Mouse (Mus musculus) neural tube, embryonic 14.5 days (tissue): ENCODE results near the gene Gm3435. TPM values are rescaled to one million over a fixed set of nuclear protein-coding genes. Genes with fewer than 3 reads are reported as not detected.

Experiments used
- polyA plus RNA-seq: library from polyadenylated mRNA; unstranded; fragments of >200 nt; fragmentation: Nextera tagmentation; extraction: Ambion mirVana; gene quantifications from 2 replicates; pipeline ENCODE4 v1.2.1, GENCODE M21; 2014

The Gm3435 gene
- polyA plus RNA-seq, 1 experiment from 2014 or later = 4.6 TPM

Other genes with a start within 250 kb of the Gm3435 start
- 7.8 and 10.2 TPM in 2 replicates for gene Wdr27, start 67.0 kb upstream of the Gm3435 start, polyA plus RNA-seq
- gene 1600012H06Rik, start 67.0 kb upstream of the Gm3435 start, polyA plus RNA-seq = 24.5 and 26.6 TPM in 2 replicates
- gene Phf10, start 48.9 kb upstream of the Gm3435 start, polyA plus RNA-seq = 21.2 and 21.3 TPM in 2 replicates
- gene 9030025P20Rik, start 31.7 kb upstream of the Gm3435 start, polyA plus RNA-seq = 6.9 and 7.7 TPM in 2 replicates
- gene Gm3417, start 31.4 kb upstream of the Gm3435 start, polyA plus RNA-seq = 1.3 TPM in 1 of 2 replicates, not detected in the other
- 88.5 and 99.2 TPM in 2 replicates for gene Ermard, start 31.0 kb downstream of the Gm3435 start, polyA plus RNA-seq
- 0.68 TPM in 1 of 2 replicates, not detected in the other for gene Tcte3, start 31.3 kb downstream of the Gm3435 start, polyA plus RNA-seq
- 2.6 and 4.2 TPM in 2 replicates for gene Gm3448, start 31.4 kb downstream of the Gm3435 start, polyA plus RNA-seq